Mouse (Mus musculus): Measurements from ENCODE around the gene Asic5.

DNA sequence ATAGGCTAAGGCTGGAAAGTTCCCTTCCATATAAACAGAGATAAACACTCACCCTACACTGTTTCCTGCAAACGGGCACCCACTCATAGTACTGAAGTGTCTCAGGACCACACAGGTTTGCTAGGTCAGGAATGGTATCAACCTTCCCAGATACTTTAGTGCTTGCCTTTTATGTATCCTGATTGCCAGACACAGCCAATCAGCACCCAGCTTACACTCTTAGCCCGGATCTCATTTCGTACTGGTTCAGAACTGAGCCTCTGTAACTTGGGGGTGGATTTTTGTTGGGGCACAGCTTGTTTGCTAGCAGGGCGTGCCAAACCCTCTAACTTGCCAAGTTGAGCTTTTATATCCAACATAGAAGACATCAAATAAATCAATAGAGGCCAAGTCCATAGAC is 6.5 kb upstream of the Asic5 start:
- no peak for TF ChIP-seq EP300 (IDR thresholded peaks at IDR 0.05; ENCODE audit: low read depth)
- TF ChIP-seq CTCF (IDR thresholded peaks at IDR 0.05; ENCODE audit: low read depth), result no peak
